Mouse (Mus musculus) ES-Bruce4 (cell line): Measurements from ENCODE around the gene Dner. TPM values are rescaled to one million over a fixed set of nuclear protein-coding genes. Genes with fewer than 3 reads are reported as not detected.

Experiments used
- H3K27ac ChIP-seq: 2 replicates; pipeline ENCODE4 v1.5.1; 2012; ENCODE audit warnings: low read length, inconsistent platforms; ENCODE audit not compliant: insufficient read depth
- H3K27me3 ChIP-seq: 2 replicates; pipeline ENCODE4 v1.6.1; 2012; ENCODE audit warnings: mild to moderate bottlenecking, low read length, inconsistent platforms; ENCODE audit not compliant: control insufficient read depth, poor library complexity, insufficient read depth, severe bottlenecking
- H3K36me3 ChIP-seq: 2 replicates; pipeline ENCODE4 v1.6.1; 2012; ENCODE audit warnings: inconsistent platforms, mild to moderate bottlenecking, low read length, moderate library complexity; ENCODE audit not compliant: control insufficient read depth, poor library complexity, insufficient read depth, severe bottlenecking
- H3K4me1 ChIP-seq: one replicate; pipeline ENCODE4 v1.8.1; 2011; ENCODE audit warnings: low read length; ENCODE audit not compliant: control insufficient read depth, insufficient read depth
- H3K4me3 ChIP-seq: 2 replicates; pipeline ENCODE4 v1.5.1; 2011; ENCODE audit warnings: low read depth, mild to moderate bottlenecking, low read length
- H3K9ac ChIP-seq: 2 replicates; pipeline ENCODE4 v1.6.1; 2012; ENCODE audit warnings: low read depth, mild to moderate bottlenecking, inconsistent platforms; ENCODE audit not compliant: poor library complexity, severe bottlenecking
- H3K9me3 ChIP-seq: replicated peaks from 2 replicates; pipeline ENCODE4 v1.6.1; 2012; ENCODE audit warnings: mild to moderate bottlenecking, low read length, inconsistent platforms; ENCODE audit not compliant: control insufficient read depth, poor library complexity, insufficient read depth, severe bottlenecking
- CTCF ChIP-seq: IDR thresholded peaks from one replicate; pipeline ENCODE4 v1.8.1; 2011; ENCODE audit warnings: low read depth, low read length
- EP300 ChIP-seq: IDR thresholded peaks from 2 replicates; pipeline ENCODE4 v1.6.1; 2011; ENCODE audit warnings: low read depth, low read length; ENCODE audit not compliant: insufficient read depth
- POLR2A ChIP-seq: IDR thresholded peaks from one replicate; pipeline ENCODE4 v1.8.1; 2011; ENCODE audit warnings: low read length; ENCODE audit not compliant: insufficient read depth
- polyA plus RNA-seq: library from polyadenylated mRNA; stranded (reverse); fragments of >200 nt; gene quantifications from 2 replicates; pipeline ENCODE4 v1.2.4, GENCODE M21; 2011; ENCODE audit warnings: low read depth; ENCODE audit not compliant: missing spikeins, insufficient read depth, insufficient read length

Gene Dner
- polyA plus RNA-seq, 1 experiment, result 9.5 TPM

GRCm38 (mm10) chr1:84518347-84518746, 177.7 kb downstream of the Dner start:
- TF ChIP-seq CTCF (no peak), POLR2A (no peak), EP300 (no peak)
- no peaks in the 10 kb centered on the region for H3K27me3 ChIP-seq
- H3K9ac ChIP-seq, result no peak overlapping the region
- no peaks in the 10 kb centered on the region for H3K9me3 ChIP-seq
- H3K36me3 ChIP-seq, result no peaks in the 10 kb centered on the region
- no peak overlapping the region for H3K4me3 ChIP-seq
- H3K27ac ChIP-seq, result no peak overlapping the region
- no peaks in the 10 kb centered on the region for H3K4me1 ChIP-seq

GRCm38 (mm10) chr1:84513201-84513600, 182.8 kb downstream of the Dner start:
- TF ChIP-seq CTCF, result no peak
- no peak for TF ChIP-seq POLR2A
- no peak for TF ChIP-seq EP300
- Histone ChIP-seq H3K9me3 (no peaks in the 10 kb centered on the region), H3K27ac (no peak overlapping the region), H3K36me3 (no peaks in the 10 kb centered on the region), H3K9ac (no peak overlapping the region), H3K4me1 (no peaks in the 10 kb centered on the region), H3K27me3 (no peaks in the 10 kb centered on the region), H3K4me3 (no peak overlapping the region)

GRCm38 (mm10) chr1:84508510-84508909, 187.5 kb downstream of the Dner start:
- Histone ChIP-seq H3K9ac (no peak overlapping the region), H3K27me3 (no peaks in the 10 kb centered on the region), H3K4me3 (no peak overlapping the region), H3K27ac (no peak overlapping the region), H3K36me3 (no peaks in the 10 kb centered on the region), H3K4me1 (no peaks in the 10 kb centered on the region), H3K9me3 (no peaks in the 10 kb centered on the region)
- TF ChIP-seq EP300 (no peak), POLR2A (no peak), CTCF (no peak)

DNA sequence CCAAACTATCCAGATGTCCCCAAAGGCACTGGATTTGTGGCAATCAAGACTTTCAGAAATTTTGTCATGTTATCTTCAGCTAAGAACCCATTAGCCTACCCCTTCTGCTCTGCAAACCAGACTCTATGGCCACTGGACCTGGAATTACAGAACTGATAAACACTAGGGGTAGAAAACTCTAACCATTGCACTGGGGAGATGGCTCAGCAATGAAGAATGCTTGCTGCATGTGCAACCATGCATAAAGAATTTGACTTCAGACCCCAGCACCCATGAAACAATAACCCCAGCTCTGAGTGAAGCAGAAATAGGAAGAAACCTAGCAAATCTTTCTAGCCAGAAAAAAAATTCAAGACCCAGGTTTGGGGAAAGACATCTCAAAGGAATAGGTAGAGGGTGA, 188.5 kb downstream of the Dner start:
- H3K36me3 ChIP-seq, result no peaks in the 10 kb centered on the region
- H3K27me3 ChIP-seq, result no peaks in the 10 kb centered on the region
- H3K9ac ChIP-seq, result no peak overlapping the region
- no peak for TF ChIP-seq CTCF
- TF ChIP-seq POLR2A, result no peak
- no peak for TF ChIP-seq EP300
- H3K4me3 ChIP-seq, result no peak overlapping the region
- no peak overlapping the region for H3K27ac ChIP-seq
- no peaks in the 10 kb centered on the region for H3K9me3 ChIP-seq
- no peaks in the 10 kb centered on the region for H3K4me1 ChIP-seq

- H3K9ac ChIP-seq, result no peak overlapping the region
- H3K27me3 ChIP-seq, result no peaks in the 10 kb centered on the region
Measured at GRCm38 (mm10) chr1:84506984-84507546, 189.0 kb downstream of the Dner start.

GRCm38 (mm10) chr1:84500673-84501072, 195.3 kb downstream of the Dner start:
- Histone ChIP-seq H3K9me3 (no peaks in the 10 kb centered on the region), H3K4me3 (no peak overlapping the region), H3K27ac (no peak overlapping the region), H3K36me3 (no peaks in the 10 kb centered on the region), H3K4me1 (no peaks in the 10 kb centered on the region), H3K27me3 (no peaks in the 10 kb centered on the region), H3K9ac (no peak overlapping the region)
- TF ChIP-seq EP300 (no peak), CTCF (no peak), POLR2A (no peak)

More at GRCm38 (mm10) chr1:84506984-84507546, 189.0 kb downstream of the Dner start:
- no peak overlapping the region for H3K27ac ChIP-seq
- TF ChIP-seq CTCF (no peak), POLR2A (no peak), EP300 (no peak)
- no peaks in the 10 kb centered on the region for H3K36me3 ChIP-seq
- no peaks in the 10 kb centered on the region for H3K4me1 ChIP-seq
- H3K4me3 ChIP-seq, result no peak overlapping the region
- H3K9me3 ChIP-seq, result no peaks in the 10 kb centered on the region
